Mouse (Mus musculus): ENCODE results near the gene Arhgef11.

The Arhgef11 gene

DNA sequence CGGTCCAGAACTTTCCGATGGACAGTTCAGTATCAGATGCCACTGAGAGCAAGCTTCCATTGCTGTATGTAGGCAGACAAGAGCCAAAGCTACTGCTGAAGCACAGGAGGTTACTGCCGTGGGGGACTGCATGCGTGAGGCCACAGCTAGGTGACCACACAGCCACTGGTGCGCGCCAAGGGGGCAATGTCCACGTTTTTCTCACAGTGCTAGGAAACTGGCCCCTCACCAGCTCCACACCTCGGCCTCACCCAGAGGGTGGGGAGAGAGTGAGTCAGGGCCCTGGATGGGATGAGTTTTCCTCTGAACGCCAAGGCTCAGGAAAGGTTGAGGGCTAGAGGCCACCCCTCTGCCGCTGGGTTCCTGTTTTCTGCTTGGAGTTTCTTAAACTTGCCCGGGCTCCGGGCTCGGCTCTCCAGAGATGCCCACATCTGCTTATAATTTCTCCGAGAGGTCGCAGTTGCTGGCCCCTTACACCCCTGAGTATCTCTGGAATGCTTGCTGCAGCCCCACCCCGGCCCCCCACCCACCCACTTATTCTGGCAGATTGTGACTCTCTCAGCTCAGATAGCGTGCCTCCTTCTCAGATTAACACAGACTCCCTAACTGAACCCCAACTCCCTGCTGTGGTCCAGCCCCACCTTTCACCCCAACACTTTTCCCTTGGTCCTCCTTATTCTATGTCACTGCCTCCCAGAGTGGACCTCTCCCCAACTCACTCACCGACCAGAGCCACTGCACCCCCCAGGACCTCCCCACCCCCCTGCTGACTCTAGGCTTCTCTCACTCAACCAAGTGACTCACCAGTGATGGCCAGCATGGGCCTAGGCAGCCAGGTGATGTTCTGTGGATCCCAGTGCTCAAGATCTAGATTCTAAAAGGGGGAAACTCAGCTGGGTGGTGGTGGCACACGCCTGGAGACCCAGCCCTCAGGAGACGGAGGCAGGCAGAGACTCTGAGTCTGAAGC is 144.3 kb downstream of the Arhgef11 start:
- no peak for DNase-seq (ENCODE audit: low spot score in 2 of 2)

DNA sequence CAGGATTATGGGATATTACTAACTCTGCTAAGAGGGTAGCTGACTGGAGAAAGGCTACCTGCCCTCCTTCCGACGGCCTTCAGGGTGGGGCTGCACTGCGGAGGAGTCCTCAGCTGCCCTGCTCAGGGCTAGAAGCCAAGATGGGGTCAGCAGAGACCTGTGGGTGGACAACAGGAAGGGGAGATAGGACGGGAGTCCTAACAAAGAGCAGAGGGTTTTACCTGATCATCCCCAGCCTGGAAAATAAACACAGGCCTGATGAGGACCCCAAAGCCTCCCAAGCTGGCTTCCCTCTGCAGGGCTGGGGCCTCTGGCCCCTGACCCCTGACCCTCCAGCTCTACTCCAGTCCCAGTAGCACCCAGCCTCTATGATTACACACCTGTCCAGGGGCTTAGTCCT is 145.8 kb downstream of the Arhgef11 start:
- no peak for DNase-seq (ENCODE audit: low spot score in 2 of 2)

DNA sequence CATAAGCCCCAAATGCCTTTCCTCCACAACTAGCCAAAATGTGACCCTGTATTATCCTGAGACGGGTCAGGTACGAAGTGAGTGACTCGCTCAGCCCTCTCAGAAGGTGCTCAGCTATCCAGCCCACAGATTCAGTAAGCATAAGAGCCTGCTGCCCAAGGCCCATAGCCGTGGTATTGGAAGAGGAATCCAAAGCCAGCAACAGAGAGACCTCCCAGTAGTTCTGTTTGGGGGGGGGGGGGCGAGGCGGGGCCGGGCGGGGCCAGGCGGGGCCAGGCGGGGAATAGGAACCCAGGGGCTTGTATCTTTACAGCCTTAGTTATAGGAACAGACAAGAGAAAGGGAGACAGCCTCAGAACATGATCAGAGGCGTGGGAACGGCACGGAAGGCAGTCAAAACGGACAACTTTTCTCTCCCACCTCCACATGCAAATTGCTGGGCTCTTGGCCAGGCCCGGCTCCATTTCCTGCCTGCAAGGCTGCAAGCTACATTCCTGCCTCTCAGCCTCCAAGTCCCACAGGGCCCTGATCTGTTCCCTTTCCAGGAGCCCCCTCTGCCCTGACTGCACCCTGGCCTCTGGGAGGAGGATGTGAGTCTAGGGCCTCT is 146.4 kb downstream of the Arhgef11 start:
- DNase-seq (ENCODE audit: low spot score in 2 of 2), result peak; percentile 75 to 82

DNA sequence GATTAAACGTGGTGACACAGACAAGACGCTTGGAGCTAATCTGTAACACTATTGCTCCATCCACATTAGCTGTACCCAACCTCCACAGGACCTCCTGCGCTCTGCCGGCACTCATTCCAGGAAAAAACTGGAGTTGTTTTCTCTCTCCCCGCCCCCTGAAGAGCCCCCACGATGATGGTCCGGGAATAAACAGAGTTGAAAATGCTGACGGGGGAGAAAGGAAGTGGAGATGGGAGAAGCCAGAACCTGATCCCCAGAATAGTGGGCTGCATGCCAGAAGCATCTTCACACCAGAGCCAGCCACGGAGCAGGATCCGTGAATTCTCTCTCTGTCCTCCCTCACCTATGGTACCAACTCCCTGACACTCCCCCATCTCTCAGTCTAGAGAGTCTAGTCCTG is 147.1 kb downstream of the Arhgef11 start:
- DNase-seq (ENCODE audit: low spot score in 2 of 2), result no peak

DNA sequence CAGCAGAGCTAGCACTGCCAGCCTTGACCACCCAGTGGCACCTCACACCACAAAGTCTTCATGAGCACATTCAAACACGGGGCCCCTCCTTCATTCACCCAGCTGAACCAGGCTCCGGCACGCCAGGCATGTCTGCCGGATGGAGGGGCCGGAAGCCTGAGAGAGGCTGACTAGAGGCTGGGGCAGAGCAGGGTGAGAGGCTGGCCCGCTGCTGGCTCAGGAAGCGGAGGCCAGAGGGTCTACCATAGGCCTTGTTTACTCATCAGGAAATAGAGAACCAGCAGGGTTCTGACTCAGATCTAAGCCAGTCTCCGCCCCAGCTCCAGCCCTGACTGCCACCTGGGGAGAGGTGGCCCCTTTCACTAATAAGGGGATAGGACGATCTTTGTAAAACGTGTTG is 147.7 kb downstream of the Arhgef11 start:
- DNase-seq (ENCODE audit: low spot score in 2 of 2), result no peak

DNA sequence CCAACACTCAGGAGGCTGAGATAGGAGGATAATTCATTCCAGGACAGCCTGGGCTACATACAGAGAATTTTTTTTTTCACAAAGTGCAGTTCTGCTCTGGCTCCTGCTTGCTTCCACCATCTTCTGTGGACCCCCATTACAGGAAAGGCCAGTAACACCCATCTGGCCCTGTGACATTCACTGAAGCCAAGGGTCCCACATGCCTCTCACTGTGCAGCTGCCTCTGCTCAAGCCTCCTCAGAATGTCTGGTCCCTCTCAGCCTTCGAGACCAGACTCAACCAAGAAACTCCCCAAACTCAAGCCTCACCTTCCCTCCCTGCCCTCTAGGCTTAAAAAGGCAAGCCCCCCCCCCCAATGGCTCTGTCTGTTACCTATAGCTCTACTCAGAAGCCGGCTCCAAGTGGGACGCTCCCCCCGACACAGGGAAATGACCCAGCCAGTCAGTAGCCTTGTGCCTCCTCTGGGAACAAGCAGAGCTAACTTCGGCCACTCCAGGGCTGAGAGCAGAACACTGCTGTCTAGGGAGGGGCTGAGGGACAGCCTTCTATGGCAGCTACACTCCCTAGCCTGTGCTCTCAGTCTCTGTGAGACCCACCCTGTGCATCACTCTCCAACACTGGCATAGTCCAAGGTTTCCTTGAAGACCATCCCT is 148.4 kb downstream of the Arhgef11 start:
- DNase-seq (ENCODE audit: low spot score in 2 of 2), result no peak

DNA sequence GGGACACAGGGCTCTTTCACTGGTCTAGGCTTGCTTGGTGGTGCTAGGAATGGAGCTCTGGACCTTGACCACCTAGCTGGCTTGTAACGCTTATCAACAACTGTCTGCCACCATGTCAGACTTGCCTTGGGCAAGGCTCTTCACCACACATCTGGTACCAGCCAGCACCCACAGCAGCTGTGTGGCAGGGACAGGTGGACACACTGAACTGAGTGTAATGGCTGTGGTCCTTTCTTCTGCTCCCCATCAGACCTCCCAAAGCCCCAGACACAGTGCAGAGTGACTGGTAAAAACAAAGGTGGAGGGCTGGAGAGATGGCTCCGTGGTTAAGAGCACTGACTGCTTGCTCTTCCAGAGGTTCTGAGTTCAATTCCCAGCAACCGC is 148.9 kb downstream of the Arhgef11 start:
- DNase-seq (ENCODE audit: low spot score in 2 of 2), result no peak

DNA sequence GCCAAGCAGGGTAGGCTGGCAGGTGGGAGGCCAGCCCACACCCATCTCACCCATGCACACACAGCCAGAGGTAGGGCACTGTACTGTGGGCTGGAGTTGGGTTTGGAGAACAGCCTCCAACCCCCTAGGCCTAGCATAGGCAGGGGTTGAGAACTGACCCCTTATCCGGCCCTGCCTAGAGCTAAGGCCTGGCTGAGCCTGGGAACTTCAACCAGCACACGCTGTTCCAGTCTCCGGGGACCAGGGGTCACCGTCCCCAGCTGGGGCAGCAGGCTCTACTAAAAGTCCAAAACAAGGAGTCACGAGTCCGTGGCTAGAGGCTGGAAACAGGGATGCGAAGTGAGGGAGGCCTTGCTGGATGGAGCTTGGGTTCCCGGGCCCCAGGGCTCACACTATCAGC is 150.4 kb downstream of the Arhgef11 start:
- no peak for DNase-seq (ENCODE audit: low spot score in 2 of 2)

DNA sequence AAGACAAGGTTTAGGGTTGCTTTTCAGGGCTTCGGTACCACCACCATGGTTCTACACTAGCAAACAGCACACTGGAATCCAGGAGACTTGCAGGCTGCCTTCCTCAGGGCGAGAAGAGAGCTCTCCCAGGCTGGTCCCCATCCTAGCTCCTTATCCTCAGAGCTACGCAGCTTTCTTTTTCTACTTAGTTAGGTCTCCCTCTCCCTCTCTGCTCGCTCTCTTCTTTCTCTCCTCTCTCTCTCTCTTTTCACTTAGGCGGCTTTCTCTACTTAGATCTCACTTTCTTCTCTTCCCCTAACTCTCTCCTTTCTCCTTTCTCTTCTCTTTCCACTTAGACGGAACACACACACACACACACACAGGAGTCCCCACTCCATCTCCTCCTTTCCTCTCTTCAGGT is 151.1 kb downstream of the Arhgef11 start:
- no peak for DNase-seq (ENCODE audit: low spot score in 2 of 2)

DNA sequence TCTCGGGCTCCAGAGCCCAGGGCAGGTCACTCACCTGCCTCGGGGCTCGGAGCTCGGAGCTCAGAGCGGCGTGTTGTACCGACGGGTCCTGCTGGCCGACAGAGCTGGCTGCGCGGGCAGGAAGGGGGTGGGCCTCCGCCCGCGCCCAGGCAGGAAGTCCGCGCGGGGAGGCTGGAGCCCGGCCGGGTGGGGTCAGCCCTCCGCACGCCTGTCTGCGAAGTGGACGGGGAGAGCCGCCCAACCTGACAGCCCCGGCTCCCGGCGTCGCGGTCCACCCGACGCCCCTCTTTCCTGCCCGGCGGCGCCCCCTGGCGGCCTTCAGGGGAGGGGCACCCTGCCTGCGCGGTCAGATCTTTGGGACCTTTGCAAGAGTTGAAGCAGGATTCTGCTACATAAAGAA is 151.5 kb downstream of the Arhgef11 start:
- DNase-seq (ENCODE audit: low spot score in 2 of 2), result no peak

DNA sequence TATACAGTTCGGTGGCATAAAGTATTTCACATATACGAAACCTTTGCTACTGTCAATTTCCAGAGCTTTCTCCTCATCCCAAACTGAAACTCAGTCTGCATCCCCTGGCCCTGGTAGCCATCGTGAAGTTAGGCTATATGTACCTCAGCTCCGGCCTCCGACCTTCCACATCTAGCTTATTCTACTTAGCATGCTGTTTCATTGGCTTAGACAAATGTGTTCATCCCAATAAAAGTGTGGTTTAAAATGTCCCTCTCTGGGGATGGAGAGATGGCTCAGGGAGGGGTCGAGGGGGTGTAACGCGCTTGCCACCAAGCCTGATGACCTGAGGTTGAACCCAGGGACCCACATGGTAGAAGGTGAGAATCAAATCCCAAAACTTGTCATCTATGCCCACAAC is 152.1 kb downstream of the Arhgef11 start:
- DNase-seq (ENCODE audit: low spot score in 2 of 2), result no peak

DNA sequence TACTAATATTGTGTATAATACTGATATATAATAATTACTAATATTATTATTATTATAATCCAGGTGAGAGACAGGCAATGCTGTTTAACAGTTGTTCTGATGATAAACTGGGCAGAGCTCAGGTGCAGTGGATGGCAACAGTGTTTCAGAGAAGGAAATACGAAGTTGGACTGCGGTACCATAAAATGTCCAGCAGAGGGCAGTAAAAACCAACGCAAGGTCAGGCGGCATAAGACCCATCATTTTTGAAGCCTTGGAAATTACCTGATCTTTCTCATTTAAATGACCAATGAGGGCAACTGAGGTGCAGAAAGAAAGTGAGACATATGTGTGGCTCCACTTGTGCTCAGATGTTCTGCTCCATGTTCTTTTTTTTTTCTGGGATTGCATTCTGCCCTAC is 152.9 kb downstream of the Arhgef11 start:
- no peak for DNase-seq (ENCODE audit: low spot score in 2 of 2)

DNA sequence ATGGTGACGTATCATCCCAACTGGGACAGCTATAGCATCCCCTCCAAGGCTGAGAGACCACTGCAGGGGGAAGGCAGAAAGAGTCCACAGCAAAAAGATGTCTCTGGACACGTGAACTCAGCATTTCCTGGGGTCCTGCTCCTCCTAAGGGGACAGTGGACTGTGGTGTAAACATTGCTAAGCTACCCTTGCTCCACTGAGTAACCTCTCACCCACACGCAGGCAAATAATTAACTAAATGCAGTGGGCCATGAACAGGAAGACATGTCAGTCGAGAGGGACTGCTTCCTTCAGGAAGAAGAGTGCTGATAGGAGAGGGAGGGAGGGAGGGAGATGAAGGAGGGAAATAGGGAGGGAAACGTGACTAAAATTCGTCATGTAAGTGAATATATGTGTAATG is 153.7 kb downstream of the Arhgef11 start:
- no peak for DNase-seq (ENCODE audit: low spot score in 2 of 2)

DNA sequence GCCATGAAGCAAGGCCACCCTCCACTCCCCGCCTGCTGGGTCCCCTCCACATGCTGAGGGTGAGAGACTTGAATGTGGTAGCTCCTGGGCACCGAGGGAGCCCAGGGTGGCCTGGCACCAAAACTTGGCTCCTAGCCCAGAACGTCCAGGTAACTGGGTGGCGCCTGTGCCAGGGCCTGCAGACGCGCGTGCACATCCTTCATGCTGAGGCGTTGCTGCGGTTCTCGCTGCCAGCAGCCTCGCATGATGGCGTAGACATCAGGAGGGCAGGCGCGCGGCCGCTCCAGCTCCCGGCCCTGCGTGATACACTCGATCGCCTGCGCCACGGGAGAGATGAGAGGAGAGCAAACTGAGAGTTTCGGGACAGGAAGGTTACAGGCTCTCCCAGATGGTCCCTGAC is 160.9 kb downstream of the Arhgef11 start:
- no peak for DNase-seq (ENCODE audit: low spot score in 2 of 2)

DNA sequence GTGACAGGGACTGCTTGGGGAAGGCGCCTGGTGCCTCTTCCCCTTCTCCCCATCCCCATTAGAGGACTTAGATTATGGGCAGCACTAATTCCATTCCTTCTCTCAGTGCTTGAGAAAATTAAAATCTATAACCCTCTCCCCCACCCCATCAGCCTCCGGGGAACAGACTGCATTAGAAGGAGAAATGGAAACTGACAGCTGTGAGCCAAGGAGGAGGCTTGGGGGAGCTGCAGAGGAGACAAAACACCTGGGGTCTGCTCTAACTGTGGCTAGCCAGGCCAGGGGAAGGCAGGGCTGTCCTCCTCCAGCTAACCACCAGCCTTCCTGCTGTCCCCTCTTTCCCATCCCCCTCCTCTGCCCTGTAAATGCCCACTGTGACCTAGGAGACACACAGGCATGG is 161.7 kb downstream of the Arhgef11 start:
- DNase-seq (ENCODE audit: low spot score in 2 of 2), result no peak

DNA sequence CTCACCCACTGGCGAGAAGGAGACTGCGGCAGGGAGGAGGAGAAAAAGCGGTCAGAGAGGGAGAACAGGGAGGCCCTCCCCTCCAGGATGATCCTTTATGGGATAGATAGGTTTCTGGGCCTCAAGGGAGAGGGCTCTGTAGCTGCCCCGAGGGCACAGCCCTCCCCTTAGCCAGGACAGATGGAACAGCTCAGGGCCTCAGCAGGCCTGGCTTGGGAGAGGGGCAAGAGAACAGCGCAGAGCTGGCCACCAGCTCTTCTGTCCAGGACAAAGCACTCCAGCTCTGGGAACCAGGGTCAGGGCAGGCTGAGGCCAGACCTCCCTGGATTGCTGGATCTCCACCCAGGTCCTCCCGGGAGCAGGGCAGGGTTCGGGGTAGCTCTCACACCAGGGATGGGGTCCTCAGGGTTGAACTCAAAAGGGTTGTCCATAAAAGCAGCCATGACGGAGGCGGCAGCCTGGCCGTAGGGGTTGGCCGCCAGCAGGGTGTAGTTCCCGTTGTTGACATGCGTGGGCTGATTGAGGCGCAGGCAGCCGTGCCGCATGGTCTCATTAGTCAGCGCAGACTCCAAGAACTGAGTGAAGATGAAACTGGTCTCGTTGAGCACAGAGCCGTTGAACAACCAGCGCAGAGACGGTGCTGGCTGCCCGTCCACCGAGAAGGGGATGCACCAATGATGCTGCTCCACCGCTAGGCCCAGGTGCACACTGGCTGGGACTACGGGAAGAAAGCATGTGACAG is 166.1 kb downstream of the Arhgef11 start:
- DNase-seq (ENCODE audit: low spot score in 2 of 2), result no peak

DNA sequence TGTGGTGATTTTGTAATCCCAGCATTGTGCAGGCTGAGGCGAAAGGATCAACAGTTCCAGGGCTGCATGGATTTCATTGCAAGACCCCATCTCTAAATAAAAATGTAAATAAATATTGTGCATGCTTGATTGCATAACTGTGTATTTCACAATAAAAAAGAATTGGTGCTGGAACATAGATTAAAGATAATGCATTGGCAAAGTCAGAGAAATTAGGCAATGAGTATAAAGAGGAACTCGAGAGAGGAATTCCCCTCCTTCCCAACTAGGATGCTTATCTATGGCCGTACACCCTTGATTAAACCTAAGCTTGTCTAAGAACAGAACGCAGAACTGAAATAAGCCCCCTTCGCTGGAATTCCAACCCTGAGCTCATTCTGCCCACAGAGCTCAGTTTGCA is 167.8 kb downstream of the Arhgef11 start:
- no peak for DNase-seq (ENCODE audit: low spot score in 2 of 2)

DNA sequence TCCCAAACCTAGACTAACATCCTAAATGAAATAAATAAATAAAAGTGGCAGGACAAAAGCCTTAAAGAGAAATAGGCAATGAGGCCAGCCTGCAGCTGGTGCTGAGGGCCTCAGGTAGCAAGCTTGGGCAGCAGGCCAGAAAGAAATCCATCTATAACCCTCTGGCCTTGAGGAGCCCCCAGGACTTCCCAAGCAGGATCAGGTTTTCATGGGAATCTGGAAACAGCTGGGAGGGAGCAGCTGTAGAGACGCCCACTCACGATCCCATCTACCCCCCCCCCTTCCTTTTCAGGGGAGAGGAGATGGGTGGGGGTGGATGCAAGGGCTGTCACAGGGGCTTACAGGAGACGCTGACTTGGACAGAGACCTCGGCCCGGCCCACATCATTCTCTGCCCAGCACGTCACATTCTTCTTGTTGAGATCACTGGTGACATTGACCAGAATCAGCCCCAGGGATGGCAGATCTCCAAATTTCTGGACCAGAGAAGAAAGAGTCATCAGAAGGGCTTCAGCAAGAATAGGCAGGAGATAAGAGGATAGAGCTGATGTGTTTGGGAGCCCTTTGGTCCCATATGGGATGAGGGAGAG is 168.4 kb downstream of the Arhgef11 start:
- DNase-seq (ENCODE audit: low spot score in 2 of 2), result no peak
